Mouse (Mus musculus): Measurements from ENCODE around the gene Parvg.

The Parvg gene

DNA sequence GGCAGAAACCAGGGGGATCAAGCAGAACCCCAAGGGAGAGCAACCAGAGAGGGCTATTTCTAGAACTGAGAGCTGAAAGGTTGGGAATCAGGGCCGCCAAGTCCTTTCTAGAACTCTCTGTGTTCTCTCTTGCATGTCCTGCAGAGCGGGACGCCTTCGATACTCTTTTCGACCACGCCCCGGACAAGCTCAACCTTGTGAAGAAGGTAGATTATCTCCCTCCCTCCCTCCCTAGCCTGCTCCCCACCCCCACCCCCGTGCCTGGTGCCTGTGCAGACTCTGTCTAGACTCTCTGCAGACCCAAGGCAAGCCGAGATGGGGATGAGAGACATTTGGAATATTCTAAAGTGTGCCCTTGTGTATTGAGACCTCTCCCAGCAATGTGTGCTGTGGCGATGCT, 20.6 kb upstream of the Parvg start:
- in situ Hi-C loops (cut with MboI, MseI) = no loop called here

DNA sequence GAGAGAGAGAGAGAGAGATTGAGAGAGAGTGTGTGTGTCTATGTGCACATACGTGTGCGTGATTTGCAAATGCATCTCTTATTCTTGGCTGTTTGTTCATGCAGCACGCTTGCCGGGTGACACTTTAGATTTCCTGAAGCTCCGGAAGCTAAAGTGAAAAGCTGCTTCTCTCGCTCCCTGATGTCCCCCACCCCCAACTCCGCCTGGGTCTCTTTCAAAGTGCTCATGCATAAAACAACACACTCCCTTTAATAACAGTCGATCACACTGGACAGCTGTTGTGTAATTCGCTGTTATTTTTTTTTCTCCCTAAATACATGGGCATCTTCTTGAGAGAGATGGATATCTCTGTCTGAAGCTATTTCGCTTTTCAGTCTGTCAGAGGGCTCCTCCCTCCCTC, 18.5 kb upstream of the Parvg start:
- in situ Hi-C loops (cut with MboI, MseI) = no loop called here

GRCm38 (mm10) chr15:84310271-84310670, 13.6 kb upstream of the Parvg start:
- in situ Hi-C loops (cut with MboI, MseI) = no loop called here

- in situ Hi-C loops (cut with MboI, MseI) = no loop called here
Observed at GRCm38 (mm10) chr15:84311295-84312085, 12.3 kb upstream of the Parvg start.

- in situ Hi-C loops (cut with MboI, MseI) = no loop called here
Observed at GRCm38 (mm10) chr15:84312878-84313565, 10.8 kb upstream of the Parvg start.

DNA sequence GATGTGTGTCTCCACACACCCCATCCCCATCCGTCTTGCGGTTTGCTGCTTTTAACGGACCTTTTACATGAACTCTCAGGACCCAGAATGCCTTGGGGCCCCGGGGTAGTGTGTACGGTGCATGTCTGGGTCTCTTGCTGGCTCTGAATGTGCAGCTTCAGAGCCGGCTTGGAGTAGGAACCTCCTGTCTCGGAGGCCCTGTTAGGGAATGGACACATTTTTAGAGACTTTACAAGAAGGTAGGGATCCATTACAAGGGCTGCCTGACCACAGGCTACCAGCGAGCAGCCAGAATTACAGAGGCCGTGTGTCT, 10.3 kb upstream of the Parvg start:
- in situ Hi-C loops (cut with MboI, MseI) = no loop called here

GRCm38 (mm10) chr15:84314420-84315080, 9.3 kb upstream of the Parvg start:
- in situ Hi-C loops (cut with MboI, MseI) = loop anchor here (5.0 kb wide), 1 partner anchor 1328 kb away; no protein-coding TSS in a partner anchor

DNA sequence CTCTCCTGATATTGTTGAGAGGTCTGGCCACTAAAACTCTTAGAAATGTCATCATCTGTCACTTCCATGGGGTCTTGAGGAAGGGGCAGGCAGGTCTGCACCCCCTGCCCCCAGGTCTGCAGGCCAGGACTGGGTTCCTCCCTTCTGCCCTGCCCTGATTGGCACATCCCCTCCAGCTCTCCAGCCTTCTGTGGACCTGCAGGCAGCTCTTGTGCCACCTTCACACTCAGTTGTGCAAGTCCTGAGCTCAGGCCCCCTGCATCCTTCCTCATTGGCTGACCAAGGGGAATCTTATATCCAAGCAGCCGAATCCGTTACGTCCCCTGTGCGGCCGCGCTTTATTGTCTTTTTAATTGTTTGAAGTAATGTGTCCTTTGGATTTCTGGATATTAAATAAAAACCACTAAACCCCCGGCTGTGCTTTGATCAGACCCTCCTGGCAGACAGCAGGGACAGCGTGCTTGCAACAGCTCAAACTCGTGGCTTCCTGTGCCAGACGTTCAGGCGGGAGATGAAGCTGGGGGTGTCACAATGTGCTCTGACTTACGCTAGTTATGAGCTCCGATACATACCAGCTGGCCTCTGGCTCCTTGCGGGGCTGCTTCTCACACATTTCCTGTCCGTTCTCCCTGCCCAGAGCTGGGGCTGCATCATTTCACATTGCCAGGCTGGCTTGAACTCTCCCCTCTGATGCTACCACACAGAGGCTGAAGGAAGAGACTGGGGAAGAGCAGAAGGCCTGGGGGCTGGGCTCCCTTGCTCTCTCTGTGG, 8.4 kb upstream of the Parvg start:
- in situ Hi-C loops (cut with MboI, MseI) = loop anchor here (5.0 kb wide), 1 partner anchor 1327 kb away; no protein-coding TSS in a partner anchor

DNA sequence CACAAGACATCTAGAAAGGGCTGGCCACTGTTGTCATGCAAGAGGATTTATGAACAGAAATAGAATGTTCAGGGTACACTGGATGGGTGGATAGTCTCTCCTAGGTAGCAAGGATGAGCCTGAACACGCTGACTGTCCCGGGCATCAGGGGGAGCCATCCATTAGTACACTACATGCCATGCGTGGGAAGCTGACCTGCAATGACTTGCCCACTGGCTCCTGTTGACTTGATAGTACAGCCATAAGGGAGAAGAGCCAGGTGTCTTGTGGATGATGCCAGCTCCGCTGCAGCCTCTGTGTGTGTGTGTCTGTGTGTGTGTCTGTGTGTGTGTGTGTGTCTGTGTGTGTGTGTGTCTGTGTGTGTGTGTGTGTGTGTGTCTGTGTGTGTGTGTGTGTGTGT, 4.4 kb upstream of the Parvg start:
- in situ Hi-C loops (cut with MboI, MseI) = loop anchor here (5.0 kb wide), 1 partner anchor 1323 kb away; no protein-coding TSS in a partner anchor

GRCm38 (mm10) chr15:84321544-84322174, 2.2 kb upstream of the Parvg start:
- in situ Hi-C loops (cut with MboI, MseI) = no loop called here

DNA sequence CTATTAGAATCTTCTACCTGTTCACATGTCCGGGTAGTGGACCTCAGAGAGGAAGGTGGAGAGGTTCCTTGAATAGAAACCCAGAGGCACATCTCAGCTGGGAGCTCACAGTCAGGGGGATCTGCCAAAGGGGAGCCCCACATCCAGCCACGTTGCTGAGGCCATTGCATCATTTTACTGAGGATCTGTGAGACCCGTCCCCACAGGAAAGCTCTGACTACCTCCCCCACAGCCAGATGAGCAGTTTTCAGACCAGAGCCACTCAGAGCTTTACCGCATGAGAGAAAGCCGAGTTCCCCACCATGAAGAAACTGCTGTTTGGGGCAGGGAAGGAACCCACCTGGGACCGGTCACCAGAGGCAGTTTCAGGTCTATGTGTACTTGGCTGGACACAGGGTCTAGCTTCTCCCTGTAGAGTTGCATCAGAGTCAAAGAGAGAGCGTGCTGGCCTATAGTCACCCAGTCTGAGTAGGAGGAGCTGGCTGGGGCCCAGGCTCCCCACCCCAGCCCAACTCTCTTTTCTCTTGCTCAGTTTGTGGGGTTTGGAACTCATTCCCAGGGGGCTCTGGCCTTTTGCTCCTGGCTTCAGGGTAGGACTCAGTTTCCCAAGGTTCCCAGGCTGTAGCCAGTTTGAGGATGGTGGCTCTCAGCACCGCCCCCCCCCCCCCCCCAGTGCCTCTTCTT, 1.2 kb downstream of the Parvg start:
- in situ Hi-C loops (cut with MboI, MseI) = no loop called here

DNA sequence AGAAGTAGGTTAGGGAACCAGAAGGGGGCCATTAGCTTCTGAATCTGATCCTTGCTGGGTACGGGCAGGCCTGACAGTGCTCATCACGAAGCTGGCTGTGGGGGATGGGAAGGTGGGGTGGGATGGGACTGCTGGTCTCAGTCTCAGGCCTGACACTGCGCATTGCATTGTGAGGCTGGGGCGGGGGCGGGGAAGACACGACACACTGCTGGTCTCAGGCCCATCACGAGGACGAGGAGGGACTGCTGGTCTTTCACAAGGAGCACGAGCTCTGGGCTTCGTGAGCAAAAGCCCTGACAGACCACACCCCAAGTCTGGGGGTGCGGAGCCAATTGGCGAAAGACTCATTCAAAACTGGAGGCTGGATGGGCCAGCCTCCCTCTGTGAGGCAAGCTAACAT, 1.9 kb downstream of the Parvg start:
- in situ Hi-C loops (cut with MboI, MseI) = no loop called here

DNA sequence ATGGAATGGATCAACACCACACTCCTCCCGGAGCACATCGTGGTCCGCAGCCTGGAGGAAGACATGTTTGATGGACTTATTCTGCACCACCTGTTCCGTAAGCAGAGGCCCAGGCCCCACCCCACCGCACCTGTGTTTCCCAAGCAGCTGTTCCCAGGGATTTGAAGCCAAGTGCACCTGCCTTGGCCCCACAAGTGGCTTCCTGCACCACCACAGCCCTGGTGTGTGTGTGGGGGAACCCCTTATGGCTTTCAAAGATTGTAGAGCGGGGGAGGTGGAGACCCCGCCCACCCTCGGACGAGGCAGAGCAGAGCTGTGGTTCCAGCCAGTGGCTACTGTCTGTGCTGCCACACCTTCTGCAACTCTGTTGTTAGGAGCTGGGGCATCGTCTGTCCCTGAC, 5.0 kb downstream of the Parvg start:
- in situ Hi-C loops (cut with MboI, MseI) = no loop called here

DNA sequence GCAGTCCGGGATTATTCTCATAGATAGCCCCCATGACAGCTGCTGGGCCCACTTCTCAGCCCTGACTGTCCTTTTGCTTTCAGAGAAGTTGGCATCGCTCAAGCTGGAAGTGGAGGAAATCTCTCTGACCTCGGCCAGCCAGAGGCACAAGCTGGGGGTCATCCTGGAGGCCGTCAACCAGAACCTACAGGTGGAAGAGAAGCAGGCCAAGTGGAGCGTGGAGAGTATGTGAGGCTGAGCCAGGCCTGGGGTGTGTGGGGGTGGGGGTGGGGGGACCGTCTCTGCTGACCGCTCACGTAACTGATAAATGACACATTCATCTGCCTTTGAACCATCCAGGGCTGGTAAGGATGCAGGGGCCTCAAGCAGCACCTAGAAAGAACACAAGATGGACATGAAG, 6.1 kb downstream of the Parvg start:
- in situ Hi-C loops (cut with MboI, MseI) = no loop called here

GRCm38 (mm10) chr15:84331066-84331612, 7.3 kb downstream of the Parvg start:
- in situ Hi-C loops (cut with MboI, MseI) = no loop called here

DNA sequence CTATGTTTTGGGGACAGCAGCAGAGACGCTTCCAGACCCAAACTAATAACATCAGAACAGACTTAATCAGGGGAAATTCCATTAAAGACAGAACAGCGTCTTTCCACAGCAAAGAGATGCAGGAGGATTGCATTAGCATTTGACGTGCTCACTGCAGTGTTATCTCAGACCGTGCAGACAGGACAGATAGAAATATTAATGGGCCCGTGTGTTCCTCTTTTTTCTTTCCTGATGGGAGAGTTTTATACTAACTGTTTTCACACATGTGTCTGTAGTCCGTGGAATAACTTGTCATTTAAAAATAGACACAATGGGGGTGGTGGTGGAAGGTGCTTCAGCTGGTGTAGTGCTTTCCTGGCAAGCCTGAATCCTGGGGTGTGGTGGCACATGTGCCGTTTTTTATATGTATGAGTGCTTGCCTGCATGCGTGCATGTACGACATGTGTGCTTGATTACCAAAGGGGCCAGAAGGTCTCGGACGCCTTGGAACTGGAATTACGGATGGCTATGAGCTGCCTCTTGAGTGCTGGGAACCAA, 12.5 kb downstream of the Parvg start:
- in situ Hi-C loops (cut with MboI, MseI) = no loop called here

- in situ Hi-C loops (cut with MboI, MseI) = no loop called here
Observed at GRCm38 (mm10) chr15:84337599-84337998, 13.8 kb downstream of the Parvg start.

- in situ Hi-C loops (cut with MboI, MseI) = no loop called here
Observed at GRCm38 (mm10) chr15:84340926-84341325, 17.1 kb downstream of the Parvg start.

DNA sequence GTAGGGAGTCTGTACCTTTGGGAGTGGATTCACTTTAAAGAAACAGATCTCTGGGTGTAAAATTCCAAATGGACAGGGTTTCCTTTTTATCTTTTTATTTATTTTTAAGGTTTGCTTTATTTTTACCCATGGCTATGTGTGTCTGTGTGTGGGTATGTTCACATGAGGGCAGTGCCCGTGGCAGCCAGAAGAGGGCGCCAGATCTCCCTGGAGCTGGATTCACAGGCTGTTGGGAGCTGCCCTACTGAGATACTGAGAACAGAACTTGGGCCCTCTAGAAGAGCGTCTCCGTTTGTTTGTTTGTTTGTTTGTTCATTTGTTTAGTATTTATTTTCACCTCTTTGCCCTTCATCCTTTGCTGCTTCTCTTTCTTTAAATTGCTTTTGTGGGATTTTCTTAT, 24.9 kb downstream of the Parvg start:
- in situ Hi-C loops (cut with MboI, MseI) = no loop called here

Data from regulatory T cell (primary cell).